Mouse (Mus musculus): ENCODE measurements around the gene Btbd9. TPM values are rescaled to one million over a fixed set of nuclear protein-coding genes. Genes with fewer than 3 reads are reported as not detected.

Gene Btbd9
- total RNA-seq (2023), result 10 to 100 TPM; 49.9 to 59.1 TPM

GRCm38 (mm10) chr17:30575941-30576773 is at the start of gene Btbd9:
Gene Btbd9 (minus strand): TSS chr17:30576488.

DNA sequence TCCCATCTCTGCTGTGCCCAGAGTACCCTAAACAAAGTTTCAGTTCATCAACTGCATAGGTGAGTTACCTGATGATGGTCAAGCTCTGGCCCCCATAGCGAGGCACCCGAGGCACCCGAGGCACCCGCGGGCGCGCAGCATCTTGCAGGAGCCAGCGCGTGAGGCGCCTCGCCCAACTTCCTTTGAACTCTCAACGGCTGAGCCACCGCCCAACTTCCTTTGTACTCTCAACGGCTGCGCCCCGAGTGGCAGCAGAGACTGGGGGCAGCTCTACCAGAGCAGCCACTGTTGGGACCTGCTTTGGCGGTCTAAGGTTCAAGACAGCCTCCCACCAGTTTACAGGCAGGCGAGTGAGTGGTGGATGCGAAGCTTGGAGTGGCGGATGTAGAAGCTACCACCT is 47.8 kb upstream of the Btbd9 start, which contains the start of gene Dnah8:
TSS of gene Dnah8 (plus strand) at position 223 of the 400 bp plus-strand sequence.

Other genes starting within 250 kb of the Btbd9 start
- 10 to 100 TPM; 23.2 to 29.8 TPM for gene Dnah8, start 47.9 kb upstream of the Btbd9 start, total RNA-seq (2023)
- 10 to 100 TPM; 26.0 to 28.0 TPM for gene Glo1, start 50.4 kb upstream of the Btbd9 start, total RNA-seq (2023)

Measured in neutrophil, adult 83 days (primary cell).